Mouse (Mus musculus) intestine, embryonic 15.5 days (tissue): Measurements from ENCODE around the gene Wdr46. TPM values are rescaled to one million over a fixed set of nuclear protein-coding genes. Genes with fewer than 3 reads are reported as not detected.
"Not testable (repeated sequence)": the region's sequence is repeated elsewhere in the genome, so short reads cannot be mapped to it uniquely, and the experiment has no call there.

Source experiments
- ATAC-seq: fragments of 200-750 bp; cut with Nextera tagmentation; 2 replicates; pipeline ENCODE4 v1.8.0; 2017; ENCODE audit warnings: moderate TSS enrichment, moderate library complexity
- H3K27ac ChIP-seq: fragments of 300-500 bp; sonication (generic); 2 replicates; pipeline ENCODE4 v1.5.1; 2015; ENCODE audit warnings: mild to moderate bottlenecking, inconsistent platforms
- H3K27me3 ChIP-seq: fragments of 300-500 bp; sonication (generic); replicated peaks from 2 replicates; pipeline ENCODE4 v1.6.1; 2015; ENCODE audit warnings: inconsistent platforms
- H3K36me3 ChIP-seq: fragments of 300-500 bp; sonication (generic); 2 replicates; pipeline ENCODE4 v1.6.1; 2015; ENCODE audit warnings: inconsistent platforms
- H3K4me1 ChIP-seq: fragments of 300-500 bp; sonication (generic); replicated peaks from 2 replicates; pipeline ENCODE4 v1.6.1; 2015; ENCODE audit warnings: inconsistent platforms
- H3K4me2 ChIP-seq: fragments of 300-500 bp; sonication (generic); replicated peaks from 2 replicates; pipeline ENCODE4 v1.6.1; 2015; ENCODE audit warnings: mild to moderate bottlenecking, inconsistent platforms
- H3K4me3 ChIP-seq: fragments of 300-500 bp; sonication (generic); replicated peaks from 2 replicates; pipeline ENCODE4 v1.5.1; 2015; ENCODE audit warnings: inconsistent platforms
- H3K9ac ChIP-seq: fragments of 300-500 bp; sonication (generic); 2 replicates; pipeline ENCODE4 v1.6.1; 2015; ENCODE audit warnings: inconsistent platforms
- H3K9me3 ChIP-seq: fragments of 300-500 bp; sonication (generic); 2 replicates; pipeline ENCODE4 v1.6.1; 2016; ENCODE audit warnings: inconsistent platforms
- WGBS: fragments of 180-500 bp; shearing (Covaris S2); methylation state at CpG from one replicate; pipeline ENCODE4 v1.1.7; 2015; 5-methylcytosine and 5-hydroxymethylcytosine counted together
- polyA plus RNA-seq: library from polyadenylated mRNA; unstranded; fragments of >200 nt; fragmentation: Nextera tagmentation; extraction: Ambion mirVana; gene quantifications from 2 replicates; pipeline ENCODE4 v1.2.1, GENCODE M21; 2015

Wdr46 gene
- polyA plus RNA-seq = 37.1 and 38.5 TPM in 2 replicates

DNA sequence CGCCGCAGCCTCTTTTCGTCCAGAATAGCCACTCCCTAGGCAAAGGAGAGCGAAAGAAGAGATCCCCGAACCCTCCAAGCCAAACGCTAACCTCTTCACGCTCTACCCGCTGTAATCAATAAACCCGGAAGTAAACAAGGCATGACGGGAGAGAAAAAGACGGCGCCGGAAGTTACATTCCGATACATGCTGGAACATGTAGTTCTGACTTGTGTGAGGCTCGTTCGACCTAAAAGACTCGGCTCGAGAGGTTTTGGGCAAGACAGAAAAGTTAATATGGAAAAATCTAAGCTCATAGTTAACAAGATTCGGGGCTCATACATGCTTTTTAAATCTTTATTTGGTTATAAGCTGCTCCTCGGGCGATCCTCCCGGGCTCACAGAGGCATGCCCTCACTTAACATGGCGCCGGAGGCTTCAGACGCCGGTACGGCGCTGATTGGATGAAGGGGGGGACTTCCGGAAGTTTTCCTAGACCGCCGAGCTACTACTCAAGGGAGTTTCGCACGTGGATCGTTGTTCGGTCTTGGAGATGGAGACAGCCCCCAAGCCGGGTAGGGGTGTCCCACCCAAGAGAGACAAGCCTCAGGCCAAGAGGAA, at the start of gene Wdr46, which contains the start of gene Pfdn6:
Wdr46 (plus strand) TSS at position 455 of the 600 bp plus-strand sequence.
Pfdn6 (minus strand) TSS at position 138 of the 600 bp plus-strand sequence.
- Histone ChIP-seq H3K27me3 (no peaks in the 10 kb centered on the region), H3K9me3 (no peaks in the 10 kb centered on the region), H3K4me3 (peak within 1 kb of the TSS; percentile 83), H3K4me1 (peaks cover 22% of the 10 kb centered on the region), H3K4me2 (peak within 1 kb of the TSS; percentile 93), H3K27ac (peak within 1 kb of the TSS; percentile 18; the same call in 1 of the 2 replicates), H3K36me3 (peaks cover 26% of the 10 kb centered on the region), H3K9ac (peak within 1 kb of the TSS; percentile 77)
- ATAC-seq = peak; percentile 94
- WGBS = under 1% methylated on average over 36 of the region's 36 CpGs

- Histone ChIP-seq H3K27ac (no peak overlapping the region), H3K27me3 (no peaks in the 10 kb centered on the region), H3K4me1 (peaks cover 4% of the 10 kb centered on the region; the same call in 1 of the 2 replicates), H3K9me3 (no peaks in the 10 kb centered on the region), H3K4me3 (no peak overlapping the region), H3K9ac (no peak overlapping the region), H3K4me2 (no peak overlapping the region), H3K36me3 (no peaks in the 10 kb centered on the region; the same call in 1 of the 2 replicates)
- WGBS = 55% methylated on average over 2 of the region's 2 CpGs
- ATAC-seq = no peak
These were observed 49.1 kb upstream of the Wdr46 start for GRCm38 (mm10) chr17:33891357-33891756.

GRCm38 (mm10) chr17:33891892-33892291, 48.6 kb upstream of the Wdr46 start:
- H3K4me1 ChIP-seq, H3K4me2 ChIP-seq, H3K27ac ChIP-seq, H3K9ac ChIP-seq, H3K9me3 ChIP-seq, H3K27me3 ChIP-seq, H3K4me3 ChIP-seq, ATAC-seq, H3K36me3 ChIP-seq: not testable (repeated sequence)
- 72% methylated on average over 6 of the region's 6 CpGs for WGBS

DNA sequence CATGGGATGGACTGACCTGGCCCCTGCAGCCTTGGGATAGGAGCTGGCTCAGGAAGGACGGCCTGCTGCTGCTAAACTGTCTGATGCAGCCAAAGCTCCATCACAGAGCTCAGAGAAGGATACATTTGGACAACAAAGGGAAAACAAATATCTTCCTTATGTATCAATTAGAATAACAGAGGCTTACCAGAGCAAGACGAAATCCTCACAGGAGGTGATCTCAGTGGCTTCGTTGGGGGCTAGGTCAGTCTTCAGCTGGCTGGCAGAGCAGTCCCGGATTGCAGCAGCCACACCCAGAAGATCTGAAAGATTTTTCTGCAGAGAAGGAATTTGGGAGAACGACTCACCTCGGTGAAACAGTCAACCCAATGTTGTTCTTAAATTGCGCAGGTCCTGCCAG, 48.0 kb upstream of the Wdr46 start:
- 23% methylated on average over 7 of the region's 7 CpGs for WGBS
- peaks cover 4% of the 10 kb centered on the region; the same call in 1 of the 2 replicates for H3K4me1 ChIP-seq
- H3K9me3 ChIP-seq = no peaks in the 10 kb centered on the region
- H3K27me3 ChIP-seq = no peaks in the 10 kb centered on the region
- no peak overlapping the region for H3K4me2 ChIP-seq
- no peaks in the 10 kb centered on the region for H3K36me3 ChIP-seq
- H3K4me3 ChIP-seq = no peak overlapping the region
- no peak overlapping the region for H3K9ac ChIP-seq
- H3K27ac ChIP-seq = no peak overlapping the region
- ATAC-seq = no peak

- 65% methylated on average over 4 of the region's 4 CpGs for WGBS
- not testable (repeated sequence) for H3K4me3 ChIP-seq, H3K27ac ChIP-seq, H3K9me3 ChIP-seq, H3K4me2 ChIP-seq, H3K4me1 ChIP-seq, H3K36me3 ChIP-seq, H3K27me3 ChIP-seq, ATAC-seq, H3K9ac ChIP-seq
These were observed 47.4 kb upstream of the Wdr46 start for GRCm38 (mm10) chr17:33893011-33893410.

GRCm38 (mm10) chr17:33897114-33897794, 43.2 kb upstream of the Wdr46 start:
- Histone ChIP-seq H3K9me3 (no peaks in the 10 kb centered on the region), H3K27me3 (no peaks in the 10 kb centered on the region), H3K36me3 (no peaks in the 10 kb centered on the region), H3K9ac (no peak overlapping the region), H3K27ac (no peak overlapping the region), H3K4me3 (no peak overlapping the region), H3K4me2 (no peak overlapping the region), H3K4me1 (no peaks in the 10 kb centered on the region)
- WGBS = 40% methylated on average over 6 of the region's 6 CpGs
- no peak for ATAC-seq

DNA sequence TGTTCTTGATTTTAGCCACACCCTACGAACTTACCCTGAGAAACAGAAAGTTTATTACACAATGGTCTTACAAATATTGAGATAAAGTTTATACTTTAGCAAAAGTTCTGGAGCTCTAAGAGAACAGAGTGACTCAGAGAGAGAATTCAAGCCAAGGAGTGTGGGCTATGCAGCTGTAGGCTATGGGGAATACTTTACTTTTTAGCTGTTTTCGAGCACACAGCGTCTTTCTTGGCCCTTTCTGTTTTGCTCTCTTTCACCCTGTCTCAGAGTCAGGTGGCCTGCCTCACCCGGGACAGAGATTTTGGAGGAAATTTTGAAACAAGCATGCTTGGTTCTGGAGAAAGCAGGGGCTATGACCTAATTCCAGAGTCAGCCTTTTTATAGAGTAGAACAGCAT, 42.3 kb upstream of the Wdr46 start:
- H3K4me3 ChIP-seq, H3K4me2 ChIP-seq, H3K36me3 ChIP-seq, ATAC-seq, H3K9ac ChIP-seq, H3K9me3 ChIP-seq, H3K4me1 ChIP-seq, H3K27me3 ChIP-seq, H3K27ac ChIP-seq: not testable (repeated sequence)
- WGBS = 82% methylated on average over 4 of the region's 4 CpGs

DNA sequence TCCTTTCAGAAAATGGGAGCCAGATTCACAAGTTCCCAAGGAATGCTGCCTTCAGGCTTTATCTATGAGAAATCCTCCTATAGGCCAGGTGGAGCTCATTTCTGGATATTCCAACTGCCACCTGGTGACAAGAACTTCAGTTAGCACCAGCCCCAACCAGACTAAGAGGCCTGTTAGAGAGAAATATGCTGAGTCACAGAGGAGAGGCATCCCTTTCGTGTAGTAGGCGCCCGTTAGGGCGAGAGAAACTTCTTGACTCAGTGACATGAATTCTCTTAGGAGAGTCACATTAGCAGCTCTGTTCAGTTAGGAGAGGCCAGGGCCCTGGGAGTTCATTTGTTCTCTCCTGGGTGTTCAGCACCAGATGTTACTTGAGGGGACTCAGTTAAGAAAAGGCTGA, 40.8 kb upstream of the Wdr46 start:
- WGBS = 89% methylated on average over 4 of the region's 4 CpGs
- H3K36me3 ChIP-seq = no peaks in the 10 kb centered on the region
- H3K4me1 ChIP-seq = no peaks in the 10 kb centered on the region
- ATAC-seq = no peak
- no peak overlapping the region for H3K4me2 ChIP-seq
- H3K9ac ChIP-seq = no peak overlapping the region
- H3K9me3 ChIP-seq = no peaks in the 10 kb centered on the region
- no peak overlapping the region for H3K27ac ChIP-seq
- no peaks in the 10 kb centered on the region for H3K27me3 ChIP-seq
- H3K4me3 ChIP-seq = no peak overlapping the region

GRCm38 (mm10) chr17:33900281-33900988, 40.0 kb upstream of the Wdr46 start:
- Histone ChIP-seq H3K36me3 (no peaks in the 10 kb centered on the region), H3K4me2 (no peak overlapping the region), H3K27me3 (no peaks in the 10 kb centered on the region), H3K9me3 (no peaks in the 10 kb centered on the region), H3K4me1 (no peaks in the 10 kb centered on the region), H3K9ac (no peak overlapping the region), H3K4me3 (no peak overlapping the region), H3K27ac (no peak overlapping the region)
- ATAC-seq = peak; percentile 26; the same call in 1 of the 2 replicates
- 47% methylated on average over 7 of the region's 7 CpGs for WGBS

GRCm38 (mm10) chr17:33900989-33901314, 39.5 kb upstream of the Wdr46 start:
- H3K36me3 ChIP-seq = no peaks in the 10 kb centered on the region
- ATAC-seq = no peak
- H3K4me3 ChIP-seq = no peak overlapping the region
- 70% methylated on average over 4 of the region's 4 CpGs for WGBS
- no peaks in the 10 kb centered on the region for H3K27me3 ChIP-seq
- no peak overlapping the region for H3K27ac ChIP-seq
- no peaks in the 10 kb centered on the region for H3K9me3 ChIP-seq
- H3K4me2 ChIP-seq = no peak overlapping the region
- no peaks in the 10 kb centered on the region for H3K4me1 ChIP-seq
- no peak overlapping the region for H3K9ac ChIP-seq

GRCm38 (mm10) chr17:33901653-33902052, 38.8 kb upstream of the Wdr46 start:
- Histone ChIP-seq H3K4me2 (no peak overlapping the region), H3K4me1 (no peaks in the 10 kb centered on the region), H3K36me3 (no peaks in the 10 kb centered on the region), H3K27me3 (no peaks in the 10 kb centered on the region), H3K9ac (no peak overlapping the region), H3K27ac (no peak overlapping the region), H3K9me3 (no peaks in the 10 kb centered on the region), H3K4me3 (no peak overlapping the region)
- 55% methylated on average over 4 of the region's 4 CpGs for WGBS
- ATAC-seq = no peak

DNA sequence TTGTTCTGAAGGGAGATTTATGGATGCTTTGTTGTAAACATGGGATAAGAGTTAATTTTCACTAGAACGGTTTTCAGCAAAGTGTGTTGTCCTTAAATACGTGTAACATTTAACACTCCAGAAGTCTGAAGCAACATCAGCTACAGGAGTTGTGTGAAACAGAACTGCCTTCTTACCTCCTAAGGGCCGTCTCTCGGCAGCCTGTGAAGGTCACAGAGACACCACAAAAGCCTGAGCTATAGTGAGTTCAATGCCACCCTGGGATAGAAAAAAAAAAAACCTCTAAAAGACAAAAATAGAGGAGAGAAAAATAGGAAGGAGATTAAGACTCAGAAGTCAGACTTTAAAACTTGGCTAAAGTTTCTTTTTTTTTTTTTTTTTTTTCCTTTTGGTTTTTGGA, 38.4 kb upstream of the Wdr46 start:
- ATAC-seq = no peak
- Histone ChIP-seq H3K27ac (no peak overlapping the region), H3K4me1 (no peaks in the 10 kb centered on the region), H3K9me3 (no peaks in the 10 kb centered on the region), H3K9ac (no peak overlapping the region), H3K4me2 (no peak overlapping the region), H3K4me3 (no peak overlapping the region), H3K27me3 (no peaks in the 10 kb centered on the region), H3K36me3 (no peaks in the 10 kb centered on the region)
- 26% methylated on average over 4 of the region's 4 CpGs for WGBS
